Mouse (Mus musculus): ENCODE results near the gene Sec63.

GRCm38 (mm10) chr10:42734546-42735060, 26.7 kb upstream of the Sec63 start:
- TF ChIP-seq CTCF (IDR thresholded peaks at IDR 0.05; ENCODE audit: low read depth, low read length) (no peak), POLR2A (IDR thresholded peaks at IDR 0.05; ENCODE audit: insufficient read depth, low read length) (no peak)

Data from ES-Bruce4 (cell line).